Mouse (Mus musculus) embryonic fibroblast, embryonic 13.5 days (primary cell): ENCODE data around the gene Crtc1. TPM values are rescaled to one million over a fixed set of nuclear protein-coding genes. Genes with fewer than 3 reads are reported as not detected.

Experiments used
- H3K27ac ChIP-seq: 2 replicates; pipeline ENCODE4 v1.5.1; 2012; ENCODE audit warnings: low read length, control low read depth, inconsistent platforms; ENCODE audit not compliant: insufficient read depth
- H3K4me1 ChIP-seq: 2 replicates; pipeline ENCODE4 v1.6.1; 2011; ENCODE audit warnings: low read length; ENCODE audit not compliant: control insufficient read depth, insufficient read depth
- H3K4me3 ChIP-seq: 2 replicates; pipeline ENCODE4 v1.5.1; 2011; ENCODE audit warnings: mild to moderate bottlenecking, control low read depth, low read length; ENCODE audit not compliant: insufficient read depth
- CTCF ChIP-seq: IDR thresholded peaks from 2 replicates; pipeline ENCODE4 v1.5.1; 2011; ENCODE audit warnings: mild to moderate bottlenecking, control low read depth, low read length, moderate library complexity, borderline replicate concordance; ENCODE audit not compliant: insufficient read depth
- POLR2A ChIP-seq: IDR thresholded peaks from 2 replicates; pipeline ENCODE4 v1.6.1; 2011; ENCODE audit warnings: low read depth, mild to moderate bottlenecking, control low read depth, low read length, moderate library complexity
- polyA plus RNA-seq: library from polyadenylated mRNA; stranded (reverse); fragments of >200 nt; gene quantifications from 2 replicates; pipeline ENCODE4 v1.2.4, GENCODE M21; 2011; ENCODE audit warnings: low read depth; ENCODE audit not compliant: missing spikeins, insufficient read length

Gene Crtc1
- polyA plus RNA-seq: 13.7 and 15.6 TPM in 2 replicates

DNA sequence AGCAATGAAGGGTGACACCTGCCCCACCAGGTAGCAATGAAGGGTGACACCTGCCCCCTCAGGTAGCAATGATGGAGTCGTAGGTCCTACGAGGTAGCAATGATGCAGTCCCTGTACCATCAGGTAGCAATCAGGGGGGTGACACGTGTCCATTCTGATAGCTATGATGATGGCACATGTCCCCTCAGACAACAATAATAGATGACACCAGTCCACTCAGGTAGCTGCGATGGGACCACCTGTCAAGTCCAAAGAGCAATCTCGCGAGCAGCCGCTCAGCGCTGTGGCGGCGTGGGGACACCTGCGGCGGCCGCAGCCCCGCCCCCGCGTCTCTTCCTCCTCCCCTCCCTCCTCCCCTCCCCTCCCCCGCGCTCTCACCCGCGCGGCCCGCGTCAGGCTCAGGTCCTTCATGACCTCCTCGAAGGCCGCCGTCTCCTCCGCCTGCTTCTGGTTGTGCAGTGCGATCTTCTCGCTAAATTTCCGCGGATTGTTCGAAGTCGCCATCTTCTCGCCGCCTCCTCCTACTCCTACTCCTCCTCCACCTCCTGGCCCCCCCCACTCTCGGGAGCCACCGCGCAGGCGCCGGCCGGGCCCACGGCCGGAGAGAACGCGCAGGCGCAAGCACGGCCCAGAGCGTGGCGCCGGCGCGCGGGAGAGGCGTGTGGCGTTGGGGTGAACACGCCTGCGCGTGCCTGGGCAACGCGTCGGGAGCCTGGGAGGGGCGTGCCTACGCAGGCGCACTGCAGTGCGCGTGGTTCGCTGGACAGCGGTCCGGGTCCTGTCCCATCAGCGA lies at the start of gene Crtc1:
Crtc1 (minus strand) TSS at position 525 of the 793 bp plus-strand sequence.
- TF ChIP-seq CTCF: no peak
- peak; percentile 93 for TF ChIP-seq POLR2A
- H3K27ac ChIP-seq: no peak within 1 kb of the TSS
- peak within 1 kb of the TSS; percentile 81 for H3K4me3 ChIP-seq
- no peaks in the 10 kb centered on the region for H3K4me1 ChIP-seq

DNA sequence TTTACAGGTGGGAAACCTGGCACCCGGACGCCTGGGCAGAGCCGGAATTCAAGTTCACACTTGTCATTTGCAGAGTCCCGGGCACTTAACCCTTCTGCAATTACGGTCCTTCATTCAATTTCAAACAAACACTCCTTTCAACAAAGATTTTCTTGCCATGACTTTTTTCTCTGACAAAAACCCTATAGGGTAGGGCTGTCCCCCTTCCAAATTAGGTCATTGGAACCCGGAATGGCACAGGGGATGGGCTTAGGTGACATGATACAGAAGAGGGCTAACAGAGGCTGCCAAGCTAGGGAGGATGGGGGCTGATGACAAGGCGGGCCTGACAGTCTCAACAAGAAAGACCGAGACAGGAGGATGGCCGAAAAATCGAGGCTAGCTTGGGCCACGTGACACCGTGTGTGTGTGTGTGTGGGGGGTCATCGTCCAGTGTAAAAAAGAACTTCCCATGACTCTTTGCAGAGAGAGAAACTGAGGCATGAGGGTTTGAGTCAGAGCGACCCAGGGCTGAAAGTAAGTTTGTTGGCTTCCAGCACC lies 49.6 kb upstream of the Crtc1 start:
- Histone ChIP-seq H3K27ac (no peak overlapping the region), H3K4me3 (no peak overlapping the region), H3K4me1 (peaks cover 6% of the 10 kb centered on the region)
- TF ChIP-seq POLR2A: no peak
- no peak for TF ChIP-seq CTCF

DNA sequence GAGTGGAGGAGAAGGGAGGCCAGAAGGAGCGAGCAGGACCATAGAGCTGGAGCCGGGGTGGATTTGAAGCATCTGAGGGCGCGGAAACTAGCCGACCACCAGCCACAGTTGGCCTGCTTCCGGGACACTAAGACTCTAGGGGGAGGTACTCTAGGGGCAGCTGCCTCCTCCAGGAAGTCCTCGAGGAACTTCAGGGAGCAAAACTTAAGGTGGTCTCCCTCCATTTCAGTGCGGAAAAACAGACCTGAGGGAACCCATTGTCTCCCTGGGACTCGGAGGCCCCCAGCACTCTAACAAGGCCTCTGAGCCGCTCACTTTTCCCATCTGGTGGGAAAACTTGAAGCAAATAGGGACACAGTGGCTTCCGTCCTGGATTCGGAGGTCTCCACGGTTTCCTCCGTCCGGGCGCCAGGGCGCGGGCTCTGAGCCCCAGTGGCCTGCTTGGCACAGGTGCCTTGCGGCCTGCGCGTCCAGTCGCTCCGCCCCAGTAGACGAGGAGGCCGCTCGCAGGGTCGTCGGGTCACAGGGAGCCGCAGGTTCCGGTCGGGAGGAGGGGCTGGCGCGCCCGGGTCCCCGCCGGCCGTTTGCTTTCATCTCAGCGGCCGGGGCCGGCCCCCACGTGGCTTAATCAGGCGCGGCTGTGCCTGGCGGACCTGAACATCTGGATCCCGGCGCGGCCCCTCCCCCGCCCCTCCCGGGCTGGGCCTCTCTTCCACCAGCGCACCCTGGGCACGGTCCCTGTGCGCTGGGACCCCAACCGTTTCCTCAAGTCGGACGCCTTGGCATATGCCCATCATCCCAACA lies 48.8 kb upstream of the Crtc1 start:
- Histone ChIP-seq H3K4me3 (no peak overlapping the region), H3K27ac (no peak overlapping the region), H3K4me1 (peaks cover 6% of the 10 kb centered on the region)
- TF ChIP-seq POLR2A (no peak), CTCF (no peak)

DNA sequence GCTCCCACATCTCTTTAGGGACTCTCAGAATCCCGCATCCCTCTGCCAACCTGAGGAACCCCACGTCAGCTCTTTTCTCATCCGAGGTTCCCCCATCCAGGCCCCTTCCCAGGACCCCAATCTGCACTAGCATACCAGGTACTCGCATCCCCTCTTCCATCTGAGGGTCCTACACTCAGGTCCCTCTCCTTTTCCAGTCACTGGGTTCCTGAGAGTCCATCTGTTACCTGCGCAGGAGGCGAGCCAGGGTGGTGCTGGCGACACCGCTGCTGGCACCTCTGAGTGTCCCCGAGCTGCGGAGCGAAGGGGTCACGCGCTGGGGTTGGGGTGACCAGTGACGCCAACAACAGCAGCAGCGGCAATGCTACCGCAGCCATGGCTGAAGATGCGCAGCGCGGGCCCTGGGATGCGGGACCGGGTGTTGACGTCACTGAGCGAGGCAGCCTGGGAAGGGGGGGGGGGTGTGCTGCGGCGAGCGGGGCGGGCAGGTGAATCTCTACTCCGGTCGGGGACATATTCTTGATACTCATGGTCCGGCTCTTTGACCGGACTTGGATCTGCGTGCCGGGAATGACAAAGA lies 47.7 kb upstream of the Crtc1 start, which contains the start of gene Tmem59l:
Tmem59l (minus strand) TSS at position 418 of the 580 bp plus-strand sequence.
- H3K4me1 ChIP-seq: peaks cover 6% of the 10 kb centered on the region

DNA sequence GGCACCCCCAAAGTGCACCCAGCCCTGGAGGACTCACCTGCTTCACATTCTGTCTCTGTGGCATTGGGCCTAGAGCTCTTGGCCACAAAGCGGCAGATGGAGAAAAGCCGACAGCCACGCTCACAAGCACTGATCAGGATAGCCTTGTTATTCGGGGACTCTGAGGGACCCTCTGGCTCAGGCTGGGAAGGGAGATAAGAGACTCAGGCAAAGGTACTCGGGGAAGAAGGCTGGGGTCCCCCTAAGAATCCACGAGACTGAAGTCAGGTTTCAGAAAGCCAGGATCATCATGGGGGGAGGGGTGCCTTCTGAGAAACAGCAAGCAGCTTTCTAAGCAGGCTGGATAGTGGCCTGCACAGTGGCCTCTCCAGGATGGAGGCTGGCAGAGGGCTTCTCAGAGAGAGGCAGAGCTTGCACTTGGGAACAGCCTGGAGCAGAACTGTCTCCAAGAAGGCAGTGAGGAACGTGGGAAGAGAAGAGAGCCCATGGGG lies 46.9 kb upstream of the Crtc1 start:
- Histone ChIP-seq H3K4me3 (no peak overlapping the region), H3K27ac (no peak overlapping the region), H3K4me1 (peaks cover 6% of the 10 kb centered on the region)
- TF ChIP-seq POLR2A: no peak
- no peak for TF ChIP-seq CTCF

More for the DNA sequence above, 47.7 kb upstream of the Crtc1 start, which contains the start of gene Tmem59l:
- H3K4me3 ChIP-seq: no peak within 1 kb of the TSS
- no peak for TF ChIP-seq POLR2A
- no peak for TF ChIP-seq CTCF
- no peak within 1 kb of the TSS for H3K27ac ChIP-seq

- Histone ChIP-seq H3K4me3 (no peak overlapping the region), H3K4me1 (no peaks in the 10 kb centered on the region), H3K27ac (no peak overlapping the region)
- no peak for TF ChIP-seq POLR2A
- TF ChIP-seq CTCF: no peak
Measured at GRCm38 (mm10) chr8:70482943-70483342, 43.6 kb upstream of the Crtc1 start.

DNA sequence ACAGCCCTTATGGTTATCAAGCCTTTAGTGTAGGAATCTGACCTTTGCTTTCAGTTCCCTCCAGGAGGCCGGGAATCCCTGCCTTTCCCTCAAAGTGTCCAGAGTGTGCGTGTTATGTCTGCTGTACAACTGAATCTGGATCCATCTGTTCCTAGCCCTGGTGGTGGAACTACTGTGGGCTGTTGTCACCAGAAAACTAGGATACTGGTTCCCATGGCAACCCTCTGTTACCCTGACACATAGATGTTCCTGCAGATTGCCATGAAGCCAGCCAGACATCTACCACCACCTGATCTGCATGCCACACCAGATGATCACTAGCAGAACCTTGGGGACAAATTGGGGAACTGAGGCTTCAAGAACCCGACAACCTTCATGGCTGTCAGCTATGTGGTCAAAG lies 42.5 kb upstream of the Crtc1 start:
- Histone ChIP-seq H3K4me1 (no peaks in the 10 kb centered on the region), H3K4me3 (no peak overlapping the region)

DNA sequence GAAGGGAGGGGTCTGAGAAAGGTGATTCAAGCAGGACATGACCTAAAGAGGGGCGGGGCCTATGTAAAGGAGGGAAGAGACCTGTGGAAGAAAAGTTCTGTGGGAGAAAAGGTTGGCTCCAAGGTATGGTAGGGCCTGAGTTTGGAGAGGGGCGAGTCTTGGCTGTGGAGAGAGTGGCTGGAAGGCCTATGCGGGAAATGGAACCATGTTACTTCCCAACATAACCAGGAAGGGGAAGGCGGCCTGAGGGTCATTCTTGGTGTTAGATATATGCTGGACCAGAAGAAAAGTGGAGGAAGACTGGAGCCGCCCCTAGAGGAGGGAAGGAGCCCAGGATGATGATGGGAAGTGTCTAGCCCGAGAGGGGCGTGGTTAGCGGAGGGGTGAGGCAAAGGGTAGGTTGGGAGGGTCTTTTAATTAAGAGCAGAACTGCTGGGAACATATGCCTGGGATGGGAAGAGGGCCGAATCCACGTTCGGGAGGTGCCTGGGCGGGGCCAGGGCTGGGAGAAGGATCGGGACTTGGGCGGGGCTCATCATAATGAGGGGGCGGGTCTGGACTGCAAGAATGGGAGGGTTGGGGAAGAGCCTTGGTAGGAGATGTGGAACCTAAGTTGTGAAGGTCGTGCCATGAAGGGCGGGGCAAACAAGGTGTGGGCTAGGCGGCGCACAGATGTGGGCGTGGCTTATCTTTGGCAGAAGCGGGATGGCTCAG lies 38.0 kb upstream of the Crtc1 start:
- no peak overlapping the region for H3K27ac ChIP-seq
- no peaks in the 10 kb centered on the region for H3K4me1 ChIP-seq
- no peak for TF ChIP-seq POLR2A
- TF ChIP-seq CTCF: no peak
- peak overlapping the region; percentile 30 for H3K4me3 ChIP-seq

More for the DNA sequence above, 42.5 kb upstream of the Crtc1 start:
- TF ChIP-seq POLR2A (no peak), CTCF (no peak)
- no peak overlapping the region for H3K27ac ChIP-seq
